Mouse (Mus musculus) ovary, adult 18-20 months (tissue): Measurements from ENCODE around the gene Taf15.

ENCODE experiments used
- DNase-seq: peaks from one replicate; pipeline ENCODE4 v3.0.0; 2022; ENCODE audit warnings: low spot score, mixed read lengths

Gene Taf15

DNA sequence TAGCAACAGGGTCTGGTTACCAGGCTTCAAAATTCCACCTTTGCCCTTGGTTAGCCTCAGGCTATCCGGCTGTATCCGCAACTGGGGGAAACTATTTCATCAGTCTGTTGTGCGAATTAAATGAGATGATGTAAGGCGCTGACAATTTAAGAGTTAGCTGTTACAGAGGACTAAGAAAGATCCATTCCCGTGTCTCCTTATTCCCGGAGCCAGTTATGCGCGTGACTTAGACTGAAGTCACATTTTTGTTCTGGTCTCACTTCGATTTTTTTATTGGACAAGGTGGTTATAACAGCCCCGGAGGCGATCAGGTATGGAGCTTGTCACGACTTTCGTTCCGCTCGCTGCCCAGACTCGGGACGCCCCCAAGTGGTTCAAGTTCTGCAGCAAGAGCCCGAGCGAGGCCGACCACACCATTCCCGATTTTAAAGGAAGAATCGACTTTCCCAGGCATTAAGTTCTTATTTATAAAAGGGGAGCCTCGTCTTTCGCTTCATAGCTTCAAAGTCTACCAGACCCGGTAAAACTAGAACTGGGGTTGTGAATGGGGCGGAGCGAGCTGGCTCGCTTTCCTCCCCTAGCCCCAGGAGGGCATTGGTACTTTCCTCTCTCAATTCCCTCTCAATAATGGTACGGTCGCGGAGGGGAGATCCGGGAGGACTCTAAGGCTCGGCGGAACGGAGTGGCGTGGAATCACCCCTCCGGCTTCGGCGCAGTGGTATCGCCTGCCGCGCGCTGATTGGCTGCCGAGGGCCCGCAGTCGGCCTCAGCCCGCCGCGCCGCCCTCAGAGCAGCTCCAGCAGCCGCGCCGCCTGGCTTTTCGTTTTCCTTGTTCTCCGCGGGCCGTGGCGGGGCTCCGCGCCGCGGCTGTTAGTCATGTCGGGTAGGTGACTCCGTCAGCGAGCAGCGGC lies at the start of gene Taf15:
TSS of gene Taf15 (plus strand) at position 763 of the 911 bp plus-strand sequence.
- peak; percentile 96 for DNase-seq

DNA sequence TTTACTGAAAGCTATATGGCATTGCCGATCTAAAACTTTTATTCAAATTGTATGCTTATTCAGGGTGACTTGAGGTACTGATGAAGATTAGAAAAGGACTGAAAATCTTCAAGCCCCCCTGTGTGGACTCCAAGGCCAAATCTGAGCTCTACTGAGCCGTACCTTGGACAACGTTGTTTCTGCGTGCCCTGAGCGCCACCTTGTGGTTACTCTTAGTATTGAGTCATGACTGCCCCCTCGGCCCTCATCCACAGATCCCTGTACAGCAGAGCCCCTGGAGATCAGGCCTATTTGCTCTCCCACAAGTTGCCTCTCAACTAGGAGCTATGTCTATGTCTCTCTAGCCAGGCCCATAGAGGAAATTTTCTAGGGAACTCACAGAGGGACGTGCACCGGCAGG lies 48.2 kb upstream of the Taf15 start:
- DNase-seq = no peak

DNA sequence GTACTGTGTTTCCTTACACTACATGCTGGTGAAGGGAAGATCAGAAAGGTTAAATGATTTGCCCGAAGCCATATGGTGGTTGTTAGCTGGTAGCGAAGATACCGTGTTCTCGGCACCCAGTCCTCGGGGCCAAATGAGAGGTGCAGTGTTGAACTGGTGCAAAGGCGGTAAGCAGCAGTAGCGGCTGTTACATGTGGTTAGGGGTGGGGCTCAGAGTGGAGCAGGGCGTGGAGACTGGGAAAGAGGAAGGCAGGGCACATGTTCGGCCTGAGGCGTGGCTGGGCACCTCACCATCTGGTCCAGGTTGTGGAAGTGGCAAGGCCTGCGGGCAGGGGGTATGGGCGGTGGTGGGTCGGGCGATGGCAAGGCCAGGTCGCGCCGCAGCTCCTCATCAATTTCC lies 45.9 kb upstream of the Taf15 start:
- DNase-seq = no peak

DNA sequence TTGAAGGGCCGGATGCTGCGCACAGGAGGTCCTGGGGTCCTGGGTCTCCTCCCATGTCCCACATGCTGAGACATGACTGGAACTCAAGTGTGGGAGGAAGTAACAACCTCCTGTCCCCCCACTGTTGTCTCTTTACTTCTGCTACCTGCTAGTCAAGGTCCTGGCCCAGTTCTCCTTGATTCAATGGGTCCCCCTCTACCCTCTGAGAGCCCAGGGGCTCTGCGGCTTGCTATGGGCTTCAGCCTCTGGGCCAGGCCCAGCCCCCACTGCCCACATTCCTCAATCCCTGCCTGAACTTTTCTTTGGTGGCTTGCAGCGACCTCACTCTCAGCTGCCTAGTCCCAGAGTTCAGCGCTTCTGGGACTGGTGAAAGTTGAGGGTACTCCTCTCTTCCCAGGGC lies 43.5 kb upstream of the Taf15 start, which contains the start of gene Gas2l2:
TSS of gene Gas2l2 (minus strand) at position 101 of the 400 bp plus-strand sequence.
- DNase-seq = no peak

DNA sequence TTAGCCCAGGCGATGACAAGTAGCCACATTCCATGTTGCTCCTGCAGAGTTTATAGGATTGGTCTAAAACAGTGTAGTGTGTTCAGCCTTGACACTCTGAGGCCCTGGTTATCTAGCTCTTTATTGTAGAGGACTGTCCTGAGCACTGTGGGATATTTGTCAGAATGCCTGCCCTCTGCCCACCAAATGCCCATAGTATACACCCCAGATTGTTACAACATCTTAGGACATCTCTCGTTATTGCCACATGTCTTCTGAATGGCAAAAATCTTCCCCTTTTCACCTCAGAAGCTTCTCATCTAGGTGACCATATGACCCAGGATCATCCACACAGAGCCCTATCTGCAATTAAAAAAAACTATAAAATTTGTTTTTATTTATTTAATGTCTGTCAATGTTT lies 40.4 kb upstream of the Taf15 start:
- DNase-seq = no peak

DNA sequence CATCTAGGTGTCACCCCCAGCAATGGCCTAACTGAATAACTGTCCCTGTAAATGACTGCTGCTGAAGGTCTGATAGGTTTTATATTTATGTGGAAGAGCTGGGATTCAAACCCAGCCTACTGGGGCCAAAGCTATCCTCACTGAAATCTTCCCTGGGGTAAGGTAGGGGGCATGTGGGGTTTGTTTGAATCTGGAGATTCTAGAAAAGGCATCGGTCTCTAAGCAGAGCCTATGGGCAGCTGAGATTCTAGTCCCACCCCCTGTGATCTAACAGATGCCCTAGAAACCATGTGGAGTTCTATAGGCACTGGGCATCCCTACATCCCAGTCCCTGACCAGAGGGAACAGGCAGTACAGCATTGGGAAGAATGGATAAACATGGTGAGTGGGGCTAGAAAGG lies 35.5 kb upstream of the Taf15 start, which contains the start of gene 1700020L24Rik:
TSS of gene 1700020L24Rik (plus strand) at position 301 of the 400 bp plus-strand sequence.
- no peak for DNase-seq

DNA sequence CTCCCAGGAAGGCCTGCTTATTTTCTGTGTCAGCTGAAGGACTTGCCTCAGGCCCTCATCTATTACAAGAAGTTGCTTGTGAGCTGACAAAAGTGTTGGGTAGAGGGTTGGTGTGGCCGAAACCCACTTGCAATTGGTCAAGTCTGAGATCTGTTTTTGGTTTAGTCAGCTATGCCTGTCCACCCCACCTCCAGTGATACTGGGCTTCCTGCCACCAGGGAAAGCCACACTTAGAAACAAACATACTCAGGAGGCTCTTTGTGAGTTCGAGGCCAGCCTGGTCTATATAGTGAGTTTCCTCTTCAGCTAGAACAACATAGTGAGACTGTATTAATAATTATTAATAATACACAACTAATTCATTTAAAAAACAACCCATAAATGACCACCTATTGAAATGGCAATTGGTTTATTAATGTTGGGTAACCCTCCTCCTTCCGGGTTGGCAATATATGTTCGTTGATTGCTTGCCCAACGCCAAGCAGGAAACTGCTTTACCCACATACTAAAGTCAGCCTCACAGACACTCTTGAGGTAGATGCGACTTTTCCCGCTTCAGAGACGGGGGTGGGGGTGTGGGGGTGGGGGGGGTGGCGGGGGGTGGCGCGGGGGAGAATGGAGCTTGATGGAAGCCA lies 33.3 kb upstream of the Taf15 start:
- no peak for DNase-seq

DNA sequence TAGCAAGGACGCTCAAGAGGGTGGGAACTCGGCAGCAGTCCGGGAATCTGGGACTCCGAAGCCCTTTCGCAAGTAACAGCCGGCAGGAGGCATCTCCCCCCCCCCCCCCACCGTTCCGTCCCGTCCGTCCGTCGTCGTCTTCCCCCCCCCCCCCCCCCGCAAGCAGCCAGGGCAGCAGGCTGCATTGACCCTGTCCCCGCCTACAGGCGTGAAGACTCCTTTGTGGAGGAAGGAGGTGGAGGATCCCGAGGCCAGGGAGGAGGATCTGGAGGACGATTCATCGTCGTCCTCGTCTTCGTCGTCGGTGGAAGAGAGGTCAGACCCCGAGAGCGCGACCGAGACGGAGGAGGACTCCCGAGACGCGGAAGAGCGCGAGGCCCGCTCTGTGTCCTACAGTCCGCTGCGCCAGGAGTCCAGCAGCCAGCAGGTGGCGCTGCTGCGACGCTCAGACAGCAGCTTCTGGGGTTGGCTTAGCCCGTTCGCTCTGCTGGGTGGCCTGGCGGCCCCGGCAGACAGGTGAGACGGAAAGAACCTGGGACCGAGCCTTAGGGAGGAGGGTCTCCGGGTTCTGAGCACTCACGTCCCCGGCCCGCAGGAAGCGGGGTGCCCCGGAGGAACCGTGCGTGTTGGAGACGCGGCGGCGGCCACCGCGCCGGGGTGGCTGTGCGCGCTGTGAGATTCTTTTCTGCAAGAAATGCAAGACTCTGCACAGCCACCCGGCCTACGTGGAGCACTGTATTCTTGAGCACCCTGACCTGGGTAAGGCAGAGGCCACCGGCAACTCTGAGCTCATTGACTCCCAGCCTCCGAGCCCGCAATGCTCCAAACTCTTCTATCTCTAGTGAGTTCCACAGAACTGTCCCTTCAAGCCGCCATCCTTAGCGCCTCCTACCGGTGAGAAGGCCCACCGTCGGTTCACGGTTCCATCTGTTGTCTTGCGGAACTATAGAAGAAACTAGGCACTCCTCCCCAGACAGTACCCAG lies 32.5 kb upstream of the Taf15 start:
- DNase-seq = peak; percentile 60

DNA sequence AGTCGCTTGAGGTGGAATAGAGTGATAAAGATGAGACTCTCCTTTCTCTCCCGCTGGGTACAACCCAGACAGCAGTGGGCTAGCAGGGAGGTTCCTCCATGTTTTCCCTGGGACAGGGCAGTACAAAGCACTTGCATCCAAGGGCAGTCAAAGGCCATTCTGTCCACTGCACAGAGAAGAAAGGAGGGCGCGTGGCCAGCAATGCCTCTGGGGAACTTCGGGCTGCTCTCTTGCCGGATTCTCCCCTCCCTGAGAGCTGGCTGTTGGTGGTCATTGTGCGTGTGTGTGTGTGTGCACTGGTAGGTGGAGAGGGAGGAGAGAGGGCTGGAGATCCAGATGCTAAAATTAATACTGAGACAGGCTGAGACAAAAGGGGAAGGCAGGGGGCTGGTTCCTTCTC lies 31.7 kb upstream of the Taf15 start:
- DNase-seq = no peak

DNA sequence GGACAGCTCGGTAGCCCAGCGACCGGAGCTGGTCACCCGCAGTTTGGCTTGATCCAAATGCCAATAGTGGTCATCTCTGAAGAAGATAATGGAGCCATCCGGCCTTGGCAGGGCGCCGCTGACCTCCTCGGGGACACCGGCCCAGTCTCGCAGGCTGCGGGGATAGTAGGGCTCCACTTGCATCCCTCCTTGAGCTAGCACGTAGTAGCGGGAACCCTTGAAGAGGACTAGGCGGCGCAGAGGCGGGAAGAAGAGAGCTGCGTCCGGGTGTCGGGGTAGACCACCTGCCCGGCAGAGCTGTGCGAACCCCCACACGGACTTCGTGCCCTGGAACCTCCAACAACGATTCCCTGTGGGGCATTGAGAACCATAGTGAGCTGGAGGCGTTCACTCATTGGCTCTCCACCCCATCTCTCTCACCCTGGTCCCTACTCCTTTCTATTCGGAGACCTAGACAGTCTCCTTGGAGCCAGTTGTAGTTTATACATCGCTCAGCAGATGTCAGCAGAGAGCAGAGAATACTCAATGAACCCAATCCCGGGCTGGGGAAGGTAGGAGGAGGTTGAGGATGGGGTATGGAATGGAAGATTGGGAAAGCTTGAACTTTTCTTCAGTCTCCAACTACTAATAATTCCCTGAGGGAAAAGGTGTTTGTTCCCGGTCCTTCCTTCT lies 30.2 kb upstream of the Taf15 start:
- DNase-seq = peak; percentile 31

DNA sequence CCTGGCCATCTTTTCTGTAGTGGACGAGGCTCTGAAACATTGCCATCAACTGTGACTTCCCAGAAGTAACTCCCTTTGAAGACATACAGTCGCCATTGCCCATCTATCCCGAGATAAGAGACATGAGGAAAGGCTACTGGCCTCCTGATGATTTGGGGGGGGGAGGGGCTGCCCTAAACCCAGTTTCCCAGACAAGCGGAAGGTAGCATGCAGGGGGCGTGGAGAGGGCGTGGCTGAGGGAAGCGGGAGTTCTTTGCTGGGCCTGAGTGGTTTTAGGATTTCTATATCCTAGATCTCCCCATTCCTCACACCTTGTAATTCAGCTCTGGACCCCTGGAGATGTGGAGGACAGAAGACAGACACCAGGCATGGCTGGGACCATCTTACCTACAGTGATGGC lies 29.1 kb upstream of the Taf15 start:
- DNase-seq = no peak

DNA sequence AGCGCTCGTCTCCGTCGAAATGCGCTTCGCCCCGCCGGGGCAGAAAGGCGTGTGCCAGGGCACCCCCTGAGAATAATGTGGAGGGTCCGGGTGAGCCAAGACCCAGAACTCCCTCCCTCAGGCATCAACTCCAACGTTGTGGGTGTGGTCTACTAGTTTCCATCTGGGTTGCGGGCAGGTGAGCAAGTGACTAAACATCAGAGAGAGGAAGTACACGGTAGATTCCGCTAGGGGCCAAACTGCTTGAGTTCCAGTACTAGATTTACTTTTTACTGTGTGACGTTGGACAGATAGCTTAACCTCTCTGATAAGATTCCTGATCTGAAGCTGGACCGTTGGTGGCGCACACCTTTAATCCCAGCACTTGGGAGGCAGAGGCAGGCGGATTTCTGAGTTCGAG lies 27.9 kb upstream of the Taf15 start:
- DNase-seq = no peak

DNA sequence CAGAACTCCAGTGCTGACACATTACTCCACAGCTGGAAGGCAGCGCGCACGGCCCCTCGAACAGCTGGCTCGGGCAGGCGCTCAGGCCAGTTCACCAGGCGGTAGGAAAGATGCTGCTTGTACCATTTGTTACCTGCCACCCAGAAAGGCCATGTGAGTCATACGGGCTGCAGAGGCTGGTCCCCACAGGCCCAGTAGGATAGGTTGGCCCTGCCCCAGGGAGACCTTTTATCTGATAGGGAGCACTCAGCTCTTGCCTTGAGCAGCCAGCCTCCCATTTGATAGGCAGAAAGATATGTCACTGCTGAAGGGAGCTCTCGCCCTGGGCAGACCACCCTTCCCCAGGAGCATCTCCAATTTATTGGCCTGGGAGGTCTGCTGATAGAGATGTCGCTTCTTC lies 25.3 kb upstream of the Taf15 start:
- DNase-seq = no peak

DNA sequence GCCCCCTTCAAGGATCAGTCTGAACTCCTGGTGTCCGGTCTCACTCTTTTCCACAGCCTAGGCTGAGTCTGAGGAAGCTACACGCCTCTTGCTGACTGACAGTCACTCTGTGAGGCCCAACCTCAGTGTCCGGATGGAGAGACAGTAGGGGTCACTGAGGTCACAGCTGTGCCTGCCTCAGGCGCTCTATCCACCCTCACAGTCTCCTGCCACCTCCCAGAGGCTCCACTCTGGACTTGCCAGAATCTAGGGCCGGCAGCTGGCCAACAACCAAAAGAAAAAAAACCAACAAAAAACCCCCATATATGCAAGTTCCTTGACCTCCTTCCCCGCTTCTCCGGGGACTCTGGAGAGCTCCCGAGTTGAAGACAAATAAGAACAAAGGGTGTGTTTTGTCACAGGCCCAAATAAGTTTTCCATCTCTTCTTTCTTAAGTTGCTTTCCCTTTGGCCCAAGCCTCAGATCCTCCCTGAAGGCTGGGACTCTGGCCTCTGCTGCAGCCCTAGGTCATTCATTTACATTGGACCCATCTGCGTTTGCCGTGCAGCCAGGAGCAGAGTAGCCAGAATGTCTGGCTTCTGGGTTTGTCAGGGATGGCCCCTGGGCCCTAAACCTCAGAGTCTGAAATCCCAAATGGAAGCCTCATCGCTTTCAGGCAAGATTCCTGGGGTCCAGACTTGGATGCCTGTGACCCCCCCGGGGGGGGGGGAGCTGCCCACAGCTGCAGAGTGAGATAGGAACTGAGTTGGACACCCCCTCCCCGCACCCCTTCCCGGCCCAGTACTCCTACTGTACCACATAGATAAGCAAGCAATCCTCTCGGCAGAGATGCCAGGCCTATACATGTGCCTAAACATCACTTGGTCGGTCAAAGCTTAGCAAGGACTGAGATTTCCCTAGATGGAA lies 24.6 kb upstream of the Taf15 start:
- DNase-seq = no peak

DNA sequence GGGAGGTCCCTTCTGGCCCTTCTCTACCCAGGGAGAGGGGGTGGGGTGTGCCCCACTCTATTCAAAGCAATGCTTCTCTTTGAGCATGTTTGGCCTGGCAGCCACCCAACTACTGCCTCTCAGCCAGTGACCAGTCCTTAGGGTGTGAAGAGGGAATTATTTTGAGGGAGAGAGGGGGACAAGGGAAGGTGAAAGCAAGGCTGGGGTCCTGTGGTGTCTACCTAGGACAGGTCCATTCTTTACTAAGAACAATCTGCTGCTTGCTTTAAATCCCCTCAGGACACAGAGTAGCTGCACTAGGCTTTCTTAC lies 24.0 kb upstream of the Taf15 start:
- DNase-seq = no peak

DNA sequence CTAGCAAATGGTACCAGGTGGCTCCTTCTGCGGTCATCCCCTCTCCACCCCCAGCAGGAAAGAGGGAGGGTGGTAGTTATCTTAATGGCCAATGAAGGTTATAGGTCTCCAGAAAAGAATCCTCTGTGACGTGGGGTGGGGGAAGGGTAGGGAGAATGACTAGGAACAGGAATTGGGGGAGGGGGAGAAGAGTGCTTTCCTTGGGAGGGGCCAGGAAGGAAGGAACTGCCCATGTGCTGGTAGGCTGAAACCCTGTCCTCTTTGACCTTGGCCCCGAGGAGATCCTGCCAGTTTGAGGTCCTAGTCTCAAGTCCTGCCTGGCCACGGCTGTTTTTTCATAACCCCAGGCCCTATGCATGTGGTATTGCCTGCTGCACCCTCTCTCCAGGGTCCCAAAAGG lies 23.6 kb upstream of the Taf15 start:
- DNase-seq = no peak

DNA sequence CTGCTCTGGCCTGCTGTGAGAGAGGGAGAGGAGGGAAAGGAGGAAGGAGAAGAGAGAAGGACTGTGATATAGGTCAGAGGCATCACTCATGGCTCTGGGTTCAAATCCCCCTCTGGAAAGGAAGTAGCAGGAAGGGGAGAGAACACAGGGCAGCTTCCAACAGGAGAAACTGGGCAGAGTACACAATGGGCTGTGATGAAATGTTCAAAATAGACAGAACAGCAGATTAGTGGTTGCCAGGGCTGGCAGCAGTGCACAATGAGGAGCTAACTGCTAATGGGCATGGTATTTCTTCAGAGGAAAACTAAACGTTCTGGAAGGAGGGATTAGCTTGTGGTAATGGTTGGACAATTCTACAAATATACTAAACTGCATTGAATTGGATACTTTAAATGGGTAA lies 22.3 kb upstream of the Taf15 start:
- DNase-seq = no peak

DNA sequence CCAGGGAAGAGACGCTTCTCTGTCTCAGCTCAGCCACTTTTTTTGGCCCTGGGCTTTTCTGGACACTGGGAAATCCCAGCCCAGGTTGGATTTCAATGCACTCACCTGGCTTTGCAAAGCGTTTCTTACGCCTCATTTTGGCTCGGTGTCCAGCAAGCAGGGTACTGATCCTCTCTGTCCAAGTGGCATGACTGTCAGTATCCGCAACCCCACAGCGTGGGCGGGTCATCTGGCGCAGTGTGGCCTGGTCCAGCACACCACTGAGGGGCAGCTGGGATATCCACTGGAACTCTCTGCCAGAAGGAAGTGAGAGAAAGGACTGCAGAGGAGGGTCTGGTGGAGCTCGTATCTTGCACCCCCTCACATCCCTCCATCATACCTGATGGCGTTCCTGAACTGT lies 21.6 kb upstream of the Taf15 start:
- DNase-seq = no peak

DNA sequence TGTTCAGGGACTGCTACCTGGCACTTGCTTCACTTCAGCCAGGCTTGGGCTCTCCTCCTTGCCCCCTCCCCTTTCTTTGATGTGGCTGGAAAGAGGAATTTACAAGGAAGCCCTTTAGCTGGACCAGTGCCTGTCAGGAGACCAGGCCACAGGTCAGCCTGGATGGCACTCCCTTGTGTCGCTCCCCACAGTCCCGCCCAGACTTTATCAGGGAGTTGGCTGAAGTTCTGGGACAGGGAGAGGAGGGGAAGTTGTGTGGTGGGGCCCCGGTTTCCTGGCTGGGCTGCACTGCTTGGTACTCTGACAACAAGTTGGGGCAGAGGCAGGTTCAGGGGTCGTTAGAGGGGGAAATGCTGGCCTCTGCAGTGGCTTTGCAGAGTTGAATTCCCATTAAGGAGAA lies 18.3 kb upstream of the Taf15 start:
- no peak for DNase-seq

DNA sequence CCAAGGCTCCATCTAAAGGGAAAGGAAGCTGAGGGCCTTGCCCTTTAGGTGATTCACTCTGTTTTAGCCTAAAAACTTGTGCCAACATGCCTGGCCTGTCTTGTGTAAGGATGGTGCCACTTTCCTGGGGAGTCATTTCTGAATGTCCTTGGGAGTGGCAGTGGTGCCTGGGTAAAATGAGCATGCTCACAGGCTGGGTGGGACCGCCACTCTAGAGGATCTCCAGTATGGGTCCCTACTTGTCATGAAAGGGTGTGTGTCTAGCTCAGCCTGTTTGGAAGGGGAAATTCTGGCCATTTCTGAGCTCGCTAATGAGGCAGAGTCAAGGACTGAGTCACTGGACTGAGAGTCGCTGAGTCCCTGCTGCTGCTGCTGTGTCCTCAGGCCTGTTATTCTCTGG lies 17.3 kb upstream of the Taf15 start:
- DNase-seq = no peak

DNA sequence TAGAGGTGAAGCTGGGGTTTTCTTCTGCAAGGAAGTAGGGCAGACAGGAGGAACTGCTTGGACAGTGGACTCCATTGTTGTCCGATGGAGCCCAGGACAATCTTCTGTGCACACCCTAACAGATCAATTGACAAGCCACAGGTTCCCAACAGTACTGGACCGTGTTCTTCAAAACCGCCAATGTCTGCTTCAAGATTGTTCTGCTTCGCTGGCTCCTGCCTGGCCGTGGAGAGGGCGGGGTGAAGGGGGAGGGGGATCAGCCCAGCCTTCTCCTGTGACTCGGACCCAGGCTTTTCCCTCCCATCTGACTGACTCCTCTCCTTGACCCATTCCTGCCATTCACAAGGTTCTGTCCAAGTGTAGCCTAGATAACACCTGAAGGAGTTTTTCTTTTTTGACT lies 15.6 kb upstream of the Taf15 start:
- no peak for DNase-seq
